Mouse (Mus musculus) midbrain, postnatal 0 days (tissue): ENCODE results near the gene Utrn. TPM values are rescaled to one million over a fixed set of nuclear protein-coding genes. Genes with fewer than 3 reads are reported as not detected.

Source experiments
- ATAC-seq: fragments of 200-750 bp; cut with Nextera tagmentation; 2 replicates; pipeline ENCODE4 v1.8.0; 2017; ENCODE audit warnings: moderate number of reproducible peaks, mild to moderate bottlenecking, moderate TSS enrichment, moderate library complexity; ENCODE audit not compliant: low FRiP score
- DNase-seq: peaks from one replicate; pipeline ENCODE4 v3.0.0-alpha.2; 2015; ENCODE audit warnings: low spot score
- H3K27ac ChIP-seq: fragments of 300-500 bp; sonication (generic); 2 replicates; pipeline ENCODE4 v1.5.1; 2014; ENCODE audit warnings: low read depth, mild to moderate bottlenecking, low read length, mixed read lengths
- H3K27me3 ChIP-seq: fragments of 300-500 bp; sonication (generic); 2 replicates; pipeline ENCODE4 v1.6.1; 2014; ENCODE audit warnings: low read length, control low read depth, mixed read lengths; ENCODE audit not compliant: insufficient read depth
- H3K36me3 ChIP-seq: fragments of 300-500 bp; sonication (generic); 2 replicates; pipeline ENCODE4 v1.6.1; 2014; ENCODE audit warnings: low read length, control low read depth, mixed read lengths; ENCODE audit not compliant: insufficient read depth
- H3K4me1 ChIP-seq: fragments of 300-500 bp; sonication (generic); 2 replicates; pipeline ENCODE4 v1.6.1; 2014; ENCODE audit warnings: mild to moderate bottlenecking, control low read depth, antibody characterized with exemption, low read length, mixed read lengths; ENCODE audit not compliant: insufficient read depth
- H3K4me2 ChIP-seq: fragments of 300-500 bp; sonication (generic); 2 replicates; pipeline ENCODE4 v1.6.1; 2014; ENCODE audit warnings: low read depth, mild to moderate bottlenecking, low read length, mixed read lengths; ENCODE audit not compliant: poor library complexity, severe bottlenecking
- H3K4me3 ChIP-seq: fragments of 300-500 bp; sonication (generic); 2 replicates; pipeline ENCODE4 v1.5.1; 2014; ENCODE audit warnings: low read depth, mild to moderate bottlenecking, low read length, moderate library complexity
- H3K9ac ChIP-seq: fragments of 300-500 bp; sonication (generic); replicated peaks from 2 replicates; pipeline ENCODE4 v1.6.1; 2014; ENCODE audit warnings: mild to moderate bottlenecking, low read length, moderate library complexity, mixed read lengths; ENCODE audit not compliant: poor library complexity, severe bottlenecking
- H3K9me3 ChIP-seq: fragments of 300-500 bp; sonication (generic); 2 replicates; pipeline ENCODE4 v1.6.1; 2016; ENCODE audit warnings: low read length, control low read depth
- CTCF ChIP-seq: IDR thresholded peaks from 2 replicates; pipeline ENCODE4 v1.5.1; 2016; ENCODE audit warnings: antibody characterized with exemption, mild to moderate bottlenecking
- WGBS: fragments of 180-500 bp; shearing (Covaris S2); extraction: QIAGEN DNeasy Blood & Tissue Kit; methylation state at CpG from one replicate; pipeline ENCODE4 v1.1.7; 2014; 5-methylcytosine and 5-hydroxymethylcytosine counted together
- polyA plus RNA-seq: library from polyadenylated mRNA; unstranded; fragments of >200 nt; fragmentation: Nextera tagmentation; extraction: Ambion mirVana; gene quantifications from 2 replicates; pipeline ENCODE4 v1.2.1, GENCODE M21; 2015
- total RNA-seq: library from RNA; depleted of rRNA; stranded (reverse); fragments of >200 nt; gene quantifications from 2 replicates; pipeline ENCODE4 v1.2.3, GENCODE M21; 2014

Utrn gene
- total and polyA plus RNA-seq, 2 experiments from 2014 or later, result 15.4 to 20.6 TPM

- 84% methylated on average over 13 of the region's 13 CpGs for WGBS
- H3K4me2 ChIP-seq, result 0 out of 2 replicates have a peak overlapping the region, but pooled peaks have one; percentile 4
- ATAC-seq, result no peak
- H3K9me3 ChIP-seq, result no peaks in the 10 kb centered on the region
- H3K4me3 ChIP-seq, result no peak overlapping the region
- TF ChIP-seq CTCF, result no peak
- H3K36me3 ChIP-seq, result no peaks in the 10 kb centered on the region
- H3K27me3 ChIP-seq, result no peaks in the 10 kb centered on the region
- no peaks in the 10 kb centered on the region for H3K4me1 ChIP-seq
- H3K27ac ChIP-seq, result no peak overlapping the region
- no peak for DNase-seq
- no peak overlapping the region for H3K9ac ChIP-seq
Observed at GRCm38 (mm10) chr10:12911451-12911850, 42.3 kb upstream of the Utrn start.

DNA sequence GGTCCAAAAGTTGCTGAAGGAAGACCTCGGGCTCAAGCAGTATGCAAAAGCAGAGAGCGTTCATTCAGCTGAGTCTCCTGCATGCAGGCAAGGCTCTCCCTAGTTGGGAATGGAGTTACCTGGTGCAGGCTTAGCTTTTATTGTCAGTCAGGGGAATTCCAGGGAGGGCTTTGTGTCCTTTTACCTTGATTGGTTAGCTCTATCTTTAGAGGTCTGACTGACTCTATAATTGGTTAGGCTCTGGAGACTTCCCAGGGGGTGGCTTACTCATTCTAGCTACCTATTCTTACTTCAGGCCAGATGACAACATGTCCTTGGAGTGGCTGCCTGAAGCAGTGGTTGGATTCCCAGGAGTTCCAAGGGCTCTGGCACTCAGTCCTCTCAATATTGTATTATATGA, 40.7 kb upstream of the Utrn start:
- H3K9me3 ChIP-seq, result no peaks in the 10 kb centered on the region
- ATAC-seq, result no peak
- no peak overlapping the region for H3K4me2 ChIP-seq
- no peak overlapping the region for H3K9ac ChIP-seq
- no peaks in the 10 kb centered on the region for H3K4me1 ChIP-seq
- no peak for TF ChIP-seq CTCF
- H3K4me3 ChIP-seq, result no peak overlapping the region
- no peak for DNase-seq
- 88% methylated on average over 2 of the region's 2 CpGs for WGBS
- H3K36me3 ChIP-seq, result no peaks in the 10 kb centered on the region
- H3K27me3 ChIP-seq, result no peaks in the 10 kb centered on the region
- no peak overlapping the region for H3K27ac ChIP-seq

DNA sequence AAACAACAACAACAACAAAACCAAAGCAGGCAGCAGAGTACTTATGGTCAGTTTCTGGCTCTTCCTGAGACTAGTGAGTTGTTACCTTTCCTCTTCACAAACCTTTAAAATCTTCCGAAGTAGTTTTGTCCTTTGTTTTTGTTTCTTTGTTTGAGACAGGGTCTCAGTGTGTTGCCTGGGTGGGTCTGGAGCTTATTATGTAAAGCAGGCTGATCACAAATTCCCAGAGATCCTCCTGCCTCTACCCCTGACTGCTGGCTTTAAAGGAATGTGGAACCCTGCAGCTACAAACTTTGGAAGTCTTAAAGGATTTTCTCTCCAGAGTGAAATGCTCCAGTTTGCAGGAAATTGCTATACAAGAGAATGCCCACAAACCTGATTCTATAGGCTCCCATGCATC, 40.0 kb upstream of the Utrn start:
- Histone ChIP-seq H3K4me2 (no peak overlapping the region), H3K27ac (no peak overlapping the region), H3K36me3 (no peaks in the 10 kb centered on the region), H3K4me3 (no peak overlapping the region), H3K4me1 (no peaks in the 10 kb centered on the region), H3K9ac (no peak overlapping the region), H3K9me3 (no peaks in the 10 kb centered on the region), H3K27me3 (no peaks in the 10 kb centered on the region)
- ATAC-seq (no peak), DNase-seq (no peak)
- 28% methylated on average over 1 of the region's 1 CpGs for WGBS
- no peak for TF ChIP-seq CTCF

GRCm38 (mm10) chr10:12904140-12904528, 35.0 kb upstream of the Utrn start:
- ATAC-seq, result no peak
- TF ChIP-seq CTCF, result no peak
- Histone ChIP-seq H3K27ac (no peak overlapping the region), H3K9me3 (no peaks in the 10 kb centered on the region), H3K36me3 (no peaks in the 10 kb centered on the region), H3K4me1 (no peaks in the 10 kb centered on the region), H3K4me2 (no peak overlapping the region), H3K27me3 (no peaks in the 10 kb centered on the region), H3K9ac (no peak overlapping the region), H3K4me3 (no peak overlapping the region)
- no peak for DNase-seq
- 82% methylated on average over 5 of the region's 5 CpGs for WGBS

GRCm38 (mm10) chr10:12903440-12904139, 34.4 kb upstream of the Utrn start:
- H3K9ac ChIP-seq, result no peak overlapping the region
- WGBS, result 85% methylated on average over 5 of the region's 5 CpGs
- H3K9me3 ChIP-seq, result no peaks in the 10 kb centered on the region
- H3K4me1 ChIP-seq, result no peaks in the 10 kb centered on the region
- H3K27me3 ChIP-seq, result no peaks in the 10 kb centered on the region
- no peak for TF ChIP-seq CTCF
- no peak overlapping the region for H3K4me3 ChIP-seq
- ATAC-seq (no peak), DNase-seq (no peak)
- no peak overlapping the region for H3K27ac ChIP-seq
- H3K4me2 ChIP-seq, result no peak overlapping the region
- no peaks in the 10 kb centered on the region for H3K36me3 ChIP-seq

DNA sequence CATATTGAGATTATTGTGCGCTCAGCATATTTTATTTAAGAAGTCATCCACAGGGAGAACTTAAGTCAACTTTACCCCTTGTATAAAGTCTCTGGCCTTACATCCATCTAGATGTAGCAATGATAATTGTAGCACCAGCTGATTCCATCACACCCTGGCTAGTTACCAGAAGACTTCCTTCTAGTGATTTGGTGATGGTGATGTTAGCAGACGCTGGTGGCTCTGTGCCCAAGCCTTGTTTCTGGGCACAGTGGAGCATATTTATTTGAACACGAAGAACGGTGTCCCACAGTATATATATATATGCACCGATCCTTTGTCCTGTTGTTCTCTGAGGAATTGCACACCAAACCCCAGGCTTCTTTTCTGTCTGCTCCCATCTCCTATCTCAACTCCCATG, 30.7 kb upstream of the Utrn start:
- WGBS, result 89% methylated on average over 5 of the region's 5 CpGs
- Histone ChIP-seq H3K9me3 (no peaks in the 10 kb centered on the region), H3K4me1 (no peaks in the 10 kb centered on the region), H3K36me3 (no peaks in the 10 kb centered on the region), H3K4me2 (no peak overlapping the region), H3K27me3 (no peaks in the 10 kb centered on the region), H3K9ac (no peak overlapping the region), H3K4me3 (no peak overlapping the region), H3K27ac (no peak overlapping the region)
- DNase-seq (peak; percentile 8), ATAC-seq (no peak)
- TF ChIP-seq CTCF, result no peak
